In the genomic region with DNA sequence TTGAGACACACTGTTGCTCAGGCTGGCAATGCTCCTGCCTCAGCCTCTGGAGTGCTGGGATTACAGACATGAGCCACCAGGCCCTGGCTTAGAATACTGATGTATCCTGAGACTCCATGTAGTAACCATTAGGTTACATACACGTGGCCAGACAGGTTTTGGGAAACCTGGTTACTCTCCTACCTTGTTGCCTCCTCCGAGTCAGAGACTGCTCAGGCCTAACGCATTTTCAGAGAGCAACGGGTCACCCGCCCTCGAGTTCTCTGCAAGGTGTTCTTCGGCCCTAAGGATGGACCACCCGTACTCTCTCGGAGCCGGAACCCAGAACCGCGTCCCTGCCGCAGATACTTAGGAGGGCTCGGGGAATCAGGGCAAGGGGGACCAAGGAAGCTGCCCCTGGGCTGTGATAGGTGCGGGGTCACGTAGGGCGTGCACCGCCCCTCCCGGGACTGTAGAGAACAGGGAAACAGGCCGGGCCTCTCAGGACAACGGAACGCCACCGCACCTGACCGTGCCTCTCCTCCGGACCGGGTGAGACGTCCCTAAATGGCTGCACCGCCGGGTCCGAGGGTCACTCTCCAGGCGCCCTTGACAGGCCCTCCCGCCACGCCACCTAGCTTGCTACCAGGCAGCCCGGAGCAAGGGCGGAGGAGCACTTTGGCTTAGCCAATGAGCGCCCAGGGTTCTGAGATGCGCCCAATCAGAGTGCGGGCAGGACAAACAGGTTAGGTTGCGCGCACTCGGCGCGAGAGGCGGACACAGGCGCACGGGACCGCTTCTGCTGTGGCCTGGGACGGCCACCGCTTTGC, we compare ENCODE assay signal across 7 mouse cellular contexts. TPM values are rescaled to one million over a fixed set of nuclear protein-coding genes. Genes with fewer than 3 reads are reported as not detected.
A peak's percentile ranks its signal among the peaks of the same experiment; 100 is the strongest.
DNase-seq lines count a peak whose midpoint lies in the region; ATAC-seq lines count a peak whose summit lies in the region.

A gene (plus strand): TSS at position 728 of the 809 bp plus-strand sequence.

- peak; percentile 98 for DNase-seq in adrenal gland, postnatal 14 days
- peak; percentile 97 for DNase-seq in embryonic facial prominence, embryonic 11.5 days (ENCODE audit: low spot score)
- DNase-seq in kidney, adult 11 months = peak; percentile 98
- DNase-seq in limb, embryonic 10.5 days (ENCODE audit: low spot score) = peak; percentile 94
- peak; percentile 94 for DNase-seq in spleen, adult 12 weeks (ENCODE audit: low spot score)

- ATAC-seq in embryonic facial prominence, embryonic 11.5 days (replicated peaks; ENCODE audit: insufficient number of reproducible peaks, low FRiP score, low TSS enrichment, low read depth) = peak; percentile 98
- ATAC-seq in granulocyte monocyte progenitor cell, adult 5-6 weeks (replicated peaks; ENCODE audit: poor library complexity, severe bottlenecking) = peak; percentile 92
- peak; percentile 98 for ATAC-seq in midbrain, embryonic 13.5 days

- H3K27ac ChIP-seq in embryonic facial prominence, embryonic 11.5 days (replicated peaks; ENCODE audit: low read depth, low read length) = peak within 1 kb of the TSS; percentile 83
- peak within 1 kb of the TSS; percentile 93 for H3K27ac ChIP-seq in limb, embryonic 10.5 days
- H3K27ac ChIP-seq in midbrain, embryonic 13.5 days = peak within 1 kb of the TSS; percentile 93

- H3K9ac ChIP-seq in embryonic facial prominence, embryonic 11.5 days (replicated peaks; ENCODE audit: low read length) = peak within 1 kb of the TSS; percentile 92
- H3K9ac ChIP-seq in midbrain, embryonic 13.5 days (replicated peaks) = peak within 1 kb of the TSS; percentile 91

- no peaks in the 10 kb centered on the region for H3K9me3 ChIP-seq in embryonic facial prominence, embryonic 11.5 days (replicated peaks; ENCODE audit: control insufficient read depth, low read length)
- H3K9me3 ChIP-seq in limb, embryonic 10.5 days (replicated peaks) = no peaks in the 10 kb centered on the region
- H3K9me3 ChIP-seq in midbrain, embryonic 13.5 days = no peaks in the 10 kb centered on the region

- H3K36me3 ChIP-seq in embryonic facial prominence, embryonic 11.5 days (replicated peaks; ENCODE audit: control insufficient read depth, insufficient read depth, low read depth, low read length) = no peaks in the 10 kb centered on the region
- peaks cover 12% of the 10 kb centered on the region for H3K36me3 ChIP-seq in limb, embryonic 10.5 days
- no peaks in the 10 kb centered on the region for H3K36me3 ChIP-seq in midbrain, embryonic 13.5 days

- peak within 1 kb of the TSS; percentile 93 for H3K4me3 ChIP-seq in embryonic facial prominence, embryonic 11.5 days (ENCODE audit: low read depth, low read length)
- peak within 1 kb of the TSS; percentile 82 for H3K4me3 ChIP-seq in limb, embryonic 10.5 days
- peak within 1 kb of the TSS; percentile 98 for H3K4me3 ChIP-seq in midbrain, embryonic 13.5 days (replicated peaks)

- no peaks in the 10 kb centered on the region for H3K27me3 ChIP-seq in embryonic facial prominence, embryonic 11.5 days (ENCODE audit: control insufficient read depth, insufficient read depth, low read length)
- H3K27me3 ChIP-seq in limb, embryonic 10.5 days (ENCODE audit: low read depth, poor library complexity, severe bottlenecking) = no peaks in the 10 kb centered on the region
- no peaks in the 10 kb centered on the region for H3K27me3 ChIP-seq in midbrain, embryonic 13.5 days

- under 1% methylated on average over 48 of the region's 49 CpGs for WGBS in embryonic facial prominence, embryonic 11.5 days
- under 1% methylated on average over 49 of the region's 49 CpGs for WGBS in limb, embryonic 10.5 days
- under 1% methylated on average over 49 of the region's 49 CpGs for WGBS in midbrain, embryonic 13.5 days

- H3K4me2 ChIP-seq in embryonic facial prominence, embryonic 11.5 days (ENCODE audit: low read depth, low read length) = peak within 1 kb of the TSS; percentile 82
- H3K4me2 ChIP-seq in midbrain, embryonic 13.5 days (replicated peaks) = peak within 1 kb of the TSS; percentile 80

- H3K4me1 ChIP-seq in embryonic facial prominence, embryonic 11.5 days (ENCODE audit: control insufficient read depth, insufficient read depth, low read length) = no peaks in the 10 kb centered on the region
- peaks cover 9% of the 10 kb centered on the region for H3K4me1 ChIP-seq in limb, embryonic 10.5 days
- peaks cover 26% of the 10 kb centered on the region for H3K4me1 ChIP-seq in midbrain, embryonic 13.5 days (replicated peaks)

RNA-seq across cellular contexts. Expression of the gene that starts here (rescaled TPM):
- total RNA-seq in adrenal gland, postnatal 14 days (2021) = 123 and 134 TPM in 2 replicates
- polyA plus RNA-seq in embryonic facial prominence, embryonic 11.5 days (2014; fragmentation: Nextera tagmentation; extraction: Ambion mirVana) = 82.8 and 84.0 TPM in 2 replicates
- total RNA-seq in granulocyte monocyte progenitor cell, adult 5-6 weeks (2014; fragmentation: Nextera tagmentation) = 69.6 and 84.0 TPM in 2 replicates
- total RNA-seq in granulocyte monocyte progenitor cell, adult 5-6 weeks (2017) = 131 and 143 TPM in 2 replicates
- 80.4 and 80.8 TPM in 2 replicates for polyA plus RNA-seq in limb, embryonic 10.5 days (2016; fragmentation: Nextera tagmentation; extraction: Ambion mirVana)
- polyA plus RNA-seq in midbrain, embryonic 13.5 days (2015; fragmentation: Nextera tagmentation; extraction: Ambion mirVana) = 77.9 and 83.5 TPM in 2 replicates

Comparison
In these comparisons a context has a peak if more than half of its experiments do, and no peak if none do; other contexts are left out.
1. Peak in every context shown above with its lines: DNase-seq, ATAC-seq, H3K4me3 ChIP-seq and H3K27ac ChIP-seq.